Mouse (Mus musculus) heart, postnatal 14 days (tissue): ENCODE data around the gene Dab1. TPM values are rescaled to one million over a fixed set of nuclear protein-coding genes. Genes with fewer than 3 reads are reported as not detected.

Experiments used
- DNase-seq, 2 experiments: peaks; one replicate each; pipeline ENCODE4 v3.0.0; 2021 to 2022
- intact Hi-C: fragments of 180-260 bp; cut with DNase I; formaldehyde crosslinking; loops from one replicate; pipeline ENCODE4 v1.15.1; 2025
- total RNA-seq, 2 experiments: library from RNA; stranded (reverse); gene quantifications; 2 replicates each; pipeline ENCODE4 v1.2.3; 2021

The Dab1 gene
- total RNA-seq, 2 experiments from 2014 or later = 0.17 TPM; not detected in 1

DNA sequence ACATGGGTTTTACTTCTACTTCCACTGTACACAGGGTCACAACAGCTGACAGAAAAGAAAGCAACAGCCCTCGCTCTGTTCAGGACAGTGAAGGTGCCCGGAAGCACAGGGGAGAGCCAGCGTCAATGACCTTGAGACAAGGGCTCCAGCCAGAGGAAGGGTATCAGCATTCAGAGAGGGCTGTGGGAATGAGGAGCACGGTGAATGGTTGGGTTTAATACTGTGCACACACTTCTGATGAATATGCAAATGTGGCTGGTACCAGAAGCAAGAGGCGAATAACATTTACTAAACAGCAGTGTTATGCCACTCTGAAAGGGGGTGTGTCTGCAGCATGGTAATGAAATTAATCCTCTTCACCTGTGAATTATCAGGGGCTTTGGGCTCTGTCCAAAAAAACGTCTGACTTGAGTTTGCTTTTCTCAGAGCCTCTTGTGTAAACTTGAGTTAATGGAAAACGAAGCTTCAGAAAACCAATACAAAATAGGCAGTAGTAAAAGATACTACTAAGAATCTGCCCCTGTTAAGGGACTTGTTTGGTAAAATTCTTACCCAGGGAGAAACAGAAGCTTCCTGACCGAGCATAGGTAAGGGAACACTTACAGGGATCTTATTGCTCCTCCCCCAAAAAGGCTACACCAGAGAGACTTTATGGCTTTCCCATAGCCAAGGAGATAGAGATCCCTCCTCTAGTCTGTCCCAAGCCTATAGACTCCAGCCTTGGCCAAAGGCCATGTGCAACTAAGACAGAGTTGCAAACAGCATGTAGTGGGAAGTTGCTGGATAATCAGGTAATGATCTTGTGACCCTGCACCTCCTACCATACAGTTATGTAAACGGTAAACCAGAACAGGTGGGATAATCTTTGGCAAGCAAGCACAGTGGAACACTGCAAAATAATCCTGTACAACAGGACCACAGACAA, 592.6 kb downstream of the Dab1 start:
- intact Hi-C loops = no loop called here
- DNase-seq = no peak

DNA sequence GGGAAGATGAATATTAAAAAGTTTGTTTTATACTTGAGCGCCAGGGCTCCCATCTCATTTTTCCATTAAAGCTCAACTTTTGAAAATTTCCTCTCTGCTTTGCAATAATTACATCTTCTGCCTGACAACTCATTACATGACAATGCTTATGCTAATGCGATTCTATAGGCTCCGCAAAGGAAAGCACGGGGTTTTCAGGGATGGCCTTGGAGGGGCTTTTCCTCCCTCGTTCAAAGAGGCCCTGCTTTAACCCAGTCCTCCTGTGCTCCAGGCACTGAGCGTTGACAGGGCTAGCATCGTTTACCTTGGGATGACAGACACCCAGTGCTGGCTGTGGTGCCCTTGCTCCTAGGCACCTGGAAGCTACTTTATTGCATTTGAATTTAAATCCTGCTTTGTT, 595.6 kb downstream of the Dab1 start:
- intact Hi-C loops = no loop called here
- no peak for DNase-seq

DNA sequence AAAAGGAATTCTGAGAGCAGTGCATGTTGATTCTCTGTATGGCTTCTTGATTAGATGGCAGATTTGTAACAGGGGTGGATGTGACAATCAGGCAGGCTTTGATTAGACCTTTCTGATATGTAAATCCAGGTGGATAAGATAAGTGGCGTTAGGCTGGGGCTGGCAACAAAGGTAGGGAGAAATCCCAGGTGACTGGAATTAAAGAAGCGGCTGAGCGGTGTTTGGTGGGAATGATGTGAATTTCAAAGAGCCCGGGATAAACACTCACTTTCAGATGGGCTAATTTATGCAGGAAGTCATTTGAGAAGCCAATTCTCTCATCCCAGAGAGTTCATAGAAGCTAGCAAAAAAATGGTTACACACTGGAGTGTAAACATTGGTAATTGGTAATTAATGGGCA, 598.2 kb downstream of the Dab1 start:
- DNase-seq = no peak
- intact Hi-C loops = no loop called here

DNA sequence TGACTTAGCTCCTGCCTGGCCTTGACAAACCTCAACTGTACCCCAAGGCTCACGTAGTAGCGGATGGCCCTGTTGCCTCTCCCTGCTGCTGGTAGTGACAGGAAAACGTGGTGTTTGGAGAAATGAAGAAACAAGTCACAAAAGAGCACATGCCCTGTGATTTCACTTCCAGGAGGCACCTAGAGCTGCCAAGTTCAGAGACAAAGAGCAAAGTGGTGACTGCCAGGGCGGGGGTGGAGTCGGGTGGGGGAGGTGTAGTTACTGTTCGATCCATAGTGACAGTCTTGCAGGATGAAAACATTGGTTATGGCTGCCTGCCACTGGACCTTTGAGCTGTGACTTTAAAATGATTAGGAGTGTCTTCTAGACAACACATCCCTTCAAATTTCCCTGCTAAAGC, 599.6 kb downstream of the Dab1 start:
- intact Hi-C loops = no loop called here
- DNase-seq = no peak

DNA sequence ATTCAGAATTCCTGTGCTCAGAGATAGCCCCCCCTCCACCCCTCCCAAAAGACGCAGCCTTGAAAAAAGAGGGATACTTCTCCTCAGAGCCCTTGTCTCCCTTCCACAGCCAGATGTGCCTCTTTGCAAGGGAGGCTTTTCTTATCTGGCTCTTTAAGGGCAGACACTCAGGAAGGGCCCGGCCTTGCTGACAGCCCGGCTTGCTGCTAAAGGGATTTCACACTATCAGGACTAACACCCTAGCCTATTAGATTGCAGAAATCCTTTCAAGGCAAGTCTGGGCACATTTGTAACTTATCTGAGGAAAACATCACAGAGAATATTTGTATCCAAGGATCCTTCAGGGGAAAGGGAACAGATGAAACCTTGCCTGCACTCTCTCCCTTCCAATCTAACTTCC, 600.9 kb downstream of the Dab1 start:
- no peak for DNase-seq
- intact Hi-C loops = no loop called here

DNA sequence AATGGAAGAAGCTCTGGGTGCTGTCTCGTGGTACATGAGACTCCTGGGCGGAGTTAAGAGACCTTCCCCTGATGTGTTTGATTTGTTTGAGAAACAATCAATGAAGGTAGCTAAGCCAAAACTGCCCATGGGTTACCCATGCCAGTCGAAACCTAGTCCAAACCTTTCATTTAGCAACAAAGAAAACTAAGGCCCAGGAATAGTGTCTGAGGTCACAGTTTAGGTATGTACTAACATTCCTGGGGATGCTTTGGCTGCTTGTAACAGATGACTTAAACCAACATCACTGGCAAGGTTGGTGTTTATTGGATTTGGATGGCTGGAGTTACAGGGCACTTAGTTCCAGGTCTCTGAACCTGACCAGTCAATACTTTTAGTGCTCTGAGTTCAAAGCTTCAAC, 610.1 kb downstream of the Dab1 start:
- no peak for DNase-seq
- intact Hi-C loops = no loop called here

DNA sequence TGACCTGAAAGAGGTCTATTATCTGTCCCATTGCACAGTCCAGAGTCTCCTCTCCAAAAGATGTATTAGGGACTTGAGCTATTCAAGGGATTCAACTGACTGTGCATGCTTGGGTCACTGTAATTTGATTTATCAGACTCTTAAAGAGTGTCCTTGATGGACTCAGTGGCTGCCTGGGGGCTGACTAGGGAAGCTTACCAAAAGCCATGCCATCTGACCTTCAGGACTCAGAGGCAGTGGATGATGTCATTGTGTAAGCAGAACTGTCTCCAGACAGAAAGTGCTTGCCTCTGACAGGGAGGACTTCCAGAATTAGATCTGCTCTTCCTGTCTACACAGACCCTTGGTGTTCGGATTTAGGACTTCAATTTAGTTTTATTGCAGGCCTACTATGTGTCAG, 627.3 kb downstream of the Dab1 start:
- intact Hi-C loops = no loop called here
- no peak for DNase-seq

DNA sequence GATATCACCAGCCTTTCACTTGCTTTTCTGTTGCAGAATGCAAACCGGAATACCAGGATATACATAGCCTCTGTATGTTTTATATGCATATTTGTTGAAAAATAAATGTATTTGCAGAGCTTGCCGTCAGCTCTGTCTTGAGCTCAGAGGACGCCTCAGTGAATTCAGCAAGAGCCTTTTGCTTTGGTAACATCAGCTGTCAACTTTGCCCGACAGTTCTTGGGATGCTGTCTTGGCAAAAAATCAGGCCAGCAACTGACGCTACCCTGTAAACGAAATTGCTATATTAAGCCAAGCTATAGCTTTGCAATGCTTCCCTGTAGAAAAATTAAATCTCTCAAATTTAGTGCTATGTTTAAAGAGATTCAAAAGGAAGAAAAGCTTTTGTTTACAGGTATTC, 630.3 kb downstream of the Dab1 start:
- no peak for DNase-seq
- intact Hi-C loops = no loop called here

DNA sequence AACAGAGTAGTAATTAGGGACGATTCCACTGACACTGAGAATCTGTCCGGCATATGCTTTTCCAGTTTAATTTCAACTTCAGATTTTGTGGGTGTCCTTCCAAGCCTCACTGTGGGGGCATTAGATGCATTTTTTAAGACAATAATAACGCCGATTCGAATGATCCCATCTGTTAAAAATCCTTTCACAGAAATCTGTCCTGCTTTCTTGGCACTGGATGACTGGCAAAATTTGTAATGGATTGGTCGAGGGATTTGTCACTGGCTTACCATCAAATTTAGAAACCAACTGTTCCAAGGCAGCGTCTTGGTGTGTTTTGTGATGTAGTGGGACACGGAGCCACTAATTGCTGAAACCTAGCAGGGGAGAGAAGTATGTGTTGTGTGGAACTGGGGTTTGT, 638.6 kb downstream of the Dab1 start:
- intact Hi-C loops = no loop called here
- DNase-seq = no peak

DNA sequence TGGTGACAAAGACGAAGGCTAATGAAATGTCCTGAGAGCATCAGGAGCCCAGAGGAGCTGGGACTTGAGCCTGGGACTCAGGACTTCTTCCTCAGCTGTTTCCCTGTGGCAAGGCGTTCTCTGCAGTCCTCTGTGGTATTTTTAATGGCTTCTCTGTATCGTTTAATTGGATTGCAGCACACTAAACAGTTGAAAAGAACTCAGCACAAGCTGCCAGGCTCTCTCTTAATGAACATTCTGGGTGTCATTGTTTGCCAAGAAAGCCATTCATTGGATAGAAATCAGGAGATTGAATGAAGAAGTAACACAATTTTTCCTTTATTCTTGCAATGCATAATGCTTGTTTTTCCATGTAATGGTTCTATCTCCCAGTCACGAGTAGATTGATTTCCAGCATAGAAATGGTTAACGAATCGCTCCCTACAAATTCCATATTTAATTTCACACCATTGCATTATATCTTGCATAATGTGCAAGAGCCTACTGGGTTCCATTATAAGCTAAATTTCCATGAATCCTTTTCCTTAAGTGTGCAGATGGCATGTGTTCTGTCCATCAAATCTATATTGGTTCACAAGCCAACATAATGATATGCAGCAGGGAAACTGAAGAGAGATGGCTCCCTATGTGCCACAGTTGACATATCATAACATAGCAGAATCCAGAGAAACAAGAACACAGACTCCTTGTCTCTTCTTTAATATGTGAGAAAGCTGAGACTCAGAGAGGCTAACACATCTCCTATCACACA, 650.4 kb downstream of the Dab1 start:
- intact Hi-C loops = no loop called here
- DNase-seq = no peak

DNA sequence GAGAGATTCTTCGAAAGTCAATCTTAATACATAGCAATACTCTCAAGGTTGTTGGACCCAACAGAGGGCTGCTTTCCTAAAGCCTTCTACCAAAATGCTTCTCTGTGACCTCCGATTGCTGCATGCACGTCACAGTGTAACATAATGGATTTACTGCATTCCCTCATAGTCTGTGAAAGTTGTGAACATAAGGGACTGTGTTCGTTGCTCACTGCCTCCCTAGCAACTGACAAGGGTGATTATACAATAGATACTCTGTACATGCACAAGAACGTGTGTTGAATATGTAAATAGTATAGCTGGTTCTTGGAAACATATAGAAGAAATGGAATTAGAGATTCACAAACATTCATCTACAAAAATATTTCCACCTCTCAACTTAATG, 651.0 kb downstream of the Dab1 start:
- intact Hi-C loops = no loop called here
- DNase-seq = no peak

DNA sequence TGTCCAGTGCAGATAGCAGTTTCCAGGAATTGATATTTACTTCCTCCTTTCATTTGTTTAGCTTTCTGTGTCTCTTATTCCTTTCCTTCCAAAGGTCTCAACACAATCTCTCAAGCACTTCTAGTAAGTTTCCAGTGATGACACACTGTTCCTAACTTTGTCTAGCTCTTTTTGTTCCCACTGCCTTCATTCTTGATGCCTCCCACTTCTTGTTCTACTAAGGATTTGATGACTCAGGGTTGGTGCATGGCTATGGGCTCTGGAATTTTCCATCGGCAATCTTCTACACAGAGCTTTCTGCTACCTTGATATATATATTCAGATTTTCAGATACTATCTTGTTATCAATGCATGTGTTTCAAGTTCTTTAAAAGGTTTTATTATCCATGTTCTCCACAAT, 656.1 kb downstream of the Dab1 start:
- intact Hi-C loops = no loop called here
- no peak for DNase-seq

DNA sequence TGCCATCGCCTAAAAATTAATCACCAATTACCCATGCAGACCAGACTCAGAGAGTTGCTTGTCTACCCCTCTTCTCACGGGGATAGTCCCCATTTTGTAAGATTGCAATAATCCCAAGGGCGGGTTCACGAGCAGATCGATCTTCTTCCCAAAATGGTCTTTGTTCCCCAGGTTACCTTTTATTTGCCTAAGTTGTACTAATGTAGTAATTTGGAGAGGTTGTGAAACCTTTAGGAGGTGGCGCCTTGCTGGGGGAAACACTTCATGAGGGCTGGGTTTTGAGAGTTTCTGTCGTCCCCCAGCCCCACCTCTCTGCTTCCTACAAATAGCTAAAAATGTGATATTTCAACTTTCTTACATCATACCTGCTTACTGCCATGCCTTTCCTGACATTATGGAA, 657.8 kb downstream of the Dab1 start:
- no peak for DNase-seq
- intact Hi-C loops = no loop called here

DNA sequence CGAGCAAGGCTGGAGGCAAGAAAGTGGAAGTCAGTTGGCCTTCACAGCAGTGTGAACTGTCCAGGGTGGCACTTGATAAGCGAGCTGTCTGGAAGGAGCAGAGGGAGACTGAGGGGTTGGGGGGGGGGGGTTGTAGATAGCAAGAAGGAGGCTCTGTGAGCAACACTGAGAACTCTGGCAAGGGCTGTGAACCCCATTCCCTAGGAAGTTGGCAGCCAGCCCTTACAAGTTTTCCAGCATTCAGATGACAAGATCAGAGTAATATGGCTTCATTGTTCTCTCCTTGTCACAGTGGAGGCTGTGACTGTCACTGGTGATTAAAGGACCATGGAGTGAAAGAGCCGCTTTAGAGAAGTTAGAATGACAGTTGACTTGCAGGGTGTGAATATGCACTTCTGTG, 662.4 kb downstream of the Dab1 start:
- intact Hi-C loops = no loop called here
- DNase-seq = no peak

DNA sequence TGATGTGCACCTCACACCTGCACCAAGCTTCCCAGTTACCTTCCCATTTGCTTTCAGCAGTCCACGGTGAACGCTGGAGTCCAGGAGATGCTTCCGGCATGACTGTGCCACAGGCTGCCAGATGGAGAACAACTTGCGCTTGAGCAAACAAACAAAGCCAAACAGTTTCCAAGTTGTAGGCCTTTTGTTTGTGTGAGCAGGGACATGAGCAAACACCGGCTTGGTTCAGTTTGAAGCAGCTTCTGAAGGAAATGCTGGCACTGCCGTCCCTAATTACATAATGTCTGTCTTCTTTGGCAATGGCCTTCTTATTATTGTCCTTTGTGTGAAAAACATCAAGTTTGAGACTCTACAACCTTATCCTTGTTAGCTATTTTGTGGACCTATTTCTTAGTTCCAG, 664.7 kb downstream of the Dab1 start:
- no peak for DNase-seq
- intact Hi-C loops = no loop called here

DNA sequence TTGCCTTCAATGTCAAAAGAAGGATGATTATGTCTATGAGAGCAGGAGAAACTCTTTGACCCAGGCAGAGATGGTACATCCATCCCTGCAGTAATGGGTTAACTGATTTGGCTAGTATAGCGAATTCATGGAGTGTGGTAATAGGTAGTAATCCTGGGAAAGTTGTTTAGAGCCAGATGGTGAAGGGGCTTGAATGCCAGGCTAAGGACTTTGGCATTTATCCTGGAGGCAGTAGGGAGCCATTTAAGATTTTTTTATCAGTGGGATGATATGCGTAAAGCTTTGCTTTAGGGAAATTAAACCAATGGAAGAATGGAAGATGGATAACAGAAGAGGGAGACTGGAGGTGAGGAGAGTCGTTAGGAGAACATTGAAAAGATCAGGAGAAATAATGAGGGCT, 669.2 kb downstream of the Dab1 start:
- DNase-seq = no peak
- intact Hi-C loops = no loop called here

DNA sequence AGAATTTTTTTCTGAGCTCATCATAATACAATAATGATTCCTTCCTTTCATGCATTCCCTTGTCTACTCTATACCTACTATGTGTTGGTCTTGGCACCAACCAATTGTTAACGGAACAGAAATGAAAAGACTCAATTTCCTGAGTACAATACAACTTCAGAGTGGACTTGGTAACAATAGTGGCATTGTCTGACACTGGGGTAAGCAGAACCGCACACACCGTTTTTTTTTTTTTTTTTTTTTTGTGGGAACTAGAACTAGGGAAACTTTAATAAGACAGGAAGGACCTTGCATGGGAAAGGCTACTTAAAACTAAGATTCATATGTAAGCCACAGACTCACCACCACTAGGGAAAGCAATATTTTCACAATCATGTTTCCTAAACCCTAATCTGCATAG, 682.6 kb downstream of the Dab1 start:
- intact Hi-C loops = no loop called here
- no peak for DNase-seq

DNA sequence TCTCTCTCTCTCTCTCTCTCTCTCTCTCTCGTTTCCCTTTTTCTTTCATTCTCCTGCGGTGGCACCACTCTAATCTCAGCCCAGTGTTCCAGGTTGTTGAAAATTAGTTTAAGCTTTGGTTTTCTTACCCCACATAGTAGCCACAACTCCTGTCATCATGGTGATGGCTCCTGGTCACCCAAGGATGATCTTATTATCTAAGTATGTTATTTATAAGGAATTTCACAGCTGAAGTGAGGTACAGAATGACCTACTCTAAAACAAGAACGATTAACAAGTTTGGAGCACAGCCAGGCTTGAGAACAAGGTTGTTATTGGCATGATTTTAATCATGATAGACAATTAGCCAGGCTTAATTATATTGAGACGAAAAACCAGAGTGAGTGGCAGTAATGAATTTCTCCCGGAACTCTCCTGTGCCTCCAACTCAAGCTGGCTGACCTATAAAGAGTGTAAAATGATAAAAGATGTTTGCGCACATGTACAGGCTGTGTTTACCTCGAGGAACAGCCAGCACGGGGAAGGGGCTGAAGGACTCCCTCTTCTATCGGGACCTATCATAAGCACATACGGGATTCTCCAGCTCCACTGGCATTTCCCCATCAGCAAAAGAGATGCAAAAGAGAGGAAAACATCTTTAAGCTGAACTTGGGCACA, 684.0 kb downstream of the Dab1 start:
- intact Hi-C loops = no loop called here
- DNase-seq = no peak

DNA sequence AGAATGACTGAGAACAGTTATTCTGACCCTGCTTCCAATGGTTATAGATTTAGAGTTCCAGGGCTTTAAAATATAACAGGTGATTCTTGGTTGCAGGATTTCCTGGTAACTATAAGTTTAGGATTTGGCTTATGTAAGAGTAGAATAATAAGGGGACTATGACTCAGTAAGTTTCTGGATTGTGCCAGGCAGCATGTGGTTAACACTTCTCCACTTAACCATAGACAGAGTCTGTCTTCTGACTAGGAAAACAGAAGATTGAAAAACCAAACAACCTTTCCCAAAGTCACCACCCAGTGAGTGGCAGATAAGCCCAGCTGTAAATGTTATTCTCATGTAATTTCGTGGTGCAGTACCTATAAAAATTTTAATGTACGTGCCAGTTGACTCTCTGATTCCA, 688.6 kb downstream of the Dab1 start:
- no peak for DNase-seq
- intact Hi-C loops = no loop called here

DNA sequence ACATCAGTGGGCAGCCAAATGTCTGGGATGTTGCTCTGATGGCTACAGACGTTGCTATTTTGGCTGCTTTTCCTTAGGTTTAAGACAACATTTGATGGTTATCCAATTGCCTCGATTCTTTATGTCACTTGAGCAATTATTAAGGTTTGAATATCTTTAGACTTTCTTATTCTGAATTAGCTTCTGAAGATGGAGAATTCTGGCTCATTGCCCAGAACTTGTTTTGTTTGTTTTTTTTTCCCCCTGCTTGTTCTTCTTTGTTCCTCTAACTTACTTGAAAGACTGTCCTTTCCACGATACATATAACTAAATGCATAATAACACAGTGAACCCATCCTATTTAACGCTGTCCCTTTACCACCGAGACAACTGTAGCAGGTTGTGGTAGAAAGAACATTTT, 707.1 kb downstream of the Dab1 start:
- DNase-seq = no peak
- intact Hi-C loops = no loop called here

DNA sequence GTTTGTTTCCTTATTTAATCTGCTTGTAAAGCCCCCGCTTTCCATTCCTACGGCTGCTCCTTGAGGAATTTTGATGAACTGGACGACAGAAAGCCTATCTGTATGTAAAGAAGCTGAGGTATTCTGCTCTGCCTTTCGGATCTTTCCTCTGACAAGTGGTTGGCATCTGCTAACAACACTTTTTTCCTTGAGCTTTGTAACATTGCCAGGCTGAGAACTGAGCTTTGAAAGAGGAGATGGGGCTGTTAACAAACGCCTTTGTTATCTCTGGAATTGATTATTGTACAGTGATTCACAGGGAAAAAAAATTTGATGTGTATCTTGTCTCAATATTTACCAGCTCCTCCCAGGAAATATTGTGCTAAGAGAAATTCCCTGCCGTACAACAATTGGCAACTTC, 712.7 kb downstream of the Dab1 start:
- DNase-seq = no peak
- intact Hi-C loops = no loop called here

DNA sequence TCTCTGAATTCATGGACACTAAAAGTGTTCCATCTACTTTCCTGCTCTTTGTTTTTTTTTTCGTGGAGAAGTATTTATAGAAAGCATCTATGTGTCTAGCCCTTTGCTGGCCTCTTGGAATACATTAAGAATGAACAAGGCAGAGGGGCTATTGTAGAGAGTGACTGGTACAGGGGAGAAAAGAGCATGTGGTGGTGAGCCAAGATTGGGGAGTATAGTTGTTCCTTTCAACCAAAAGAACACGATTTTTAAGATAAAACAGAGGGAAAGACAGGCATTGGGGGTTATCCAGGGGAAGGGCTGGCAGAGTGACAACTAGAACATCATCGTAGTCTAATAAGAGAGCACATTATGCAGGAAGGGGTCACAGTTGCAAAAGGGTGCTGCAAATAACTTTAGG, 713.2 kb downstream of the Dab1 start:
- DNase-seq = no peak
- intact Hi-C loops = no loop called here
